Mouse (Mus musculus): ENCODE results near the gene Crabp1. TPM values are rescaled to one million over a fixed set of nuclear protein-coding genes. Genes with fewer than 3 reads are reported as not detected.

Crabp1 gene
- polyA plus RNA-seq, 1 experiment from 2014 or later: 1,341 TPM

- H3K27ac ChIP-seq (replicated peaks): peak overlapping the region; percentile 54
These were observed 18.7 kb upstream of the Crabp1 start for GRCm38 (mm10) chr9:54745740-54746370.

GRCm38 (mm10) chr9:54750215-54750981 is 14.2 kb upstream of the Crabp1 start:
- Histone ChIP-seq H3K9me3 (no peaks in the 10 kb centered on the region), H3K27me3 (replicated peaks; ENCODE audit: low read depth, poor library complexity, severe bottlenecking) (peaks cover 23% of the 10 kb centered on the region), H3K36me3 (replicated peaks) (no peaks in the 10 kb centered on the region), H3K27ac (replicated peaks) (peak overlapping the region; percentile 60), H3K4me1 (peaks cover 50% of the 10 kb centered on the region), H3K4me3 (no peak overlapping the region)
- WGBS: 87% methylated on average over 7 of the region's 7 CpGs
- DNase-seq (ENCODE audit: low spot score): no peak

More at GRCm38 (mm10) chr9:54745740-54746370, 18.7 kb upstream of the Crabp1 start:
- Histone ChIP-seq H3K9me3 (no peaks in the 10 kb centered on the region), H3K4me3 (no peak overlapping the region), H3K4me1 (peaks cover 61% of the 10 kb centered on the region), H3K27me3 (replicated peaks; ENCODE audit: low read depth, poor library complexity, severe bottlenecking) (no peaks in the 10 kb centered on the region), H3K36me3 (replicated peaks) (no peaks in the 10 kb centered on the region)
- DNase-seq (ENCODE audit: low spot score): peak; percentile 42
- 53% methylated on average over 13 of the region's 13 CpGs for WGBS

GRCm38 (mm10) chr9:54751684-54752083 is 12.9 kb upstream of the Crabp1 start:
- peaks cover 23% of the 10 kb centered on the region for H3K27me3 ChIP-seq (replicated peaks; ENCODE audit: low read depth, poor library complexity, severe bottlenecking)
- 74% methylated on average over 2 of the region's 2 CpGs for WGBS
- peaks cover 37% of the 10 kb centered on the region for H3K4me1 ChIP-seq
- H3K27ac ChIP-seq (replicated peaks): peak overlapping the region; percentile 31; the same call in 1 of the 2 replicates
- no peak overlapping the region for H3K4me3 ChIP-seq
- no peaks in the 10 kb centered on the region for H3K36me3 ChIP-seq (replicated peaks)
- no peak for DNase-seq (ENCODE audit: low spot score)
- no peaks in the 10 kb centered on the region for H3K9me3 ChIP-seq

- Histone ChIP-seq H3K36me3 (replicated peaks) (no peaks in the 10 kb centered on the region), H3K4me1 (peaks cover 35% of the 10 kb centered on the region), H3K27ac (replicated peaks) (peak overlapping the region; percentile 31), H3K27me3 (replicated peaks; ENCODE audit: low read depth, poor library complexity, severe bottlenecking) (peaks cover 23% of the 10 kb centered on the region), H3K9me3 (no peaks in the 10 kb centered on the region), H3K4me3 (peak overlapping the region; percentile 16; the same call in 1 of the 2 replicates)
- 28% methylated on average over 21 of the region's 21 CpGs for WGBS
- peak; percentile 57 for DNase-seq (ENCODE audit: low spot score)
These were observed 12.2 kb upstream of the Crabp1 start for GRCm38 (mm10) chr9:54752201-54752943.

GRCm38 (mm10) chr9:54752944-54753295 is 11.6 kb upstream of the Crabp1 start:
- no peak for DNase-seq (ENCODE audit: low spot score)
- H3K36me3 ChIP-seq (replicated peaks): no peaks in the 10 kb centered on the region
- peaks cover 23% of the 10 kb centered on the region for H3K27me3 ChIP-seq (replicated peaks; ENCODE audit: low read depth, poor library complexity, severe bottlenecking)
- 48% methylated on average over 11 of the region's 11 CpGs for WGBS
- H3K4me1 ChIP-seq: peaks cover 35% of the 10 kb centered on the region
- H3K9me3 ChIP-seq: no peaks in the 10 kb centered on the region
- peak overlapping the region; percentile 16; the same call in 1 of the 2 replicates for H3K4me3 ChIP-seq
- peak overlapping the region; percentile 31 for H3K27ac ChIP-seq (replicated peaks)

- H3K4me3 ChIP-seq: no peak overlapping the region
- 6% methylated on average over 6 of the region's 6 CpGs for WGBS
- H3K27me3 ChIP-seq (replicated peaks; ENCODE audit: low read depth, poor library complexity, severe bottlenecking): peaks cover 36% of the 10 kb centered on the region
- no peaks in the 10 kb centered on the region for H3K9me3 ChIP-seq
- DNase-seq (ENCODE audit: low spot score): peak; percentile 58
- H3K27ac ChIP-seq (replicated peaks): peak overlapping the region; percentile 84
- H3K4me1 ChIP-seq: peaks cover 47% of the 10 kb centered on the region
- H3K36me3 ChIP-seq (replicated peaks): no peaks in the 10 kb centered on the region
These were observed 5.0 kb upstream of the Crabp1 start for GRCm38 (mm10) chr9:54759592-54759991.

- peaks cover 83% of the 10 kb centered on the region for H3K4me1 ChIP-seq
- H3K27ac ChIP-seq (replicated peaks): peak overlapping the region; percentile 87
- peaks cover 65% of the 10 kb centered on the region for H3K27me3 ChIP-seq (replicated peaks; ENCODE audit: low read depth, poor library complexity, severe bottlenecking)
- no peaks in the 10 kb centered on the region for H3K9me3 ChIP-seq
- peak overlapping the region; percentile 61 for H3K4me3 ChIP-seq
- 19% methylated on average over 12 of the region's 12 CpGs for WGBS
- H3K36me3 ChIP-seq (replicated peaks): peaks cover 14% of the 10 kb centered on the region
- peak; percentile 45 for DNase-seq (ENCODE audit: low spot score)
These were observed 457 bp upstream of the Crabp1 start for GRCm38 (mm10) chr9:54764091-54764490.

GRCm38 (mm10) chr9:54765336-54766085 is 963 bp downstream of the Crabp1 start:
- Histone ChIP-seq H3K9me3 (no peaks in the 10 kb centered on the region), H3K27me3 (replicated peaks; ENCODE audit: low read depth, poor library complexity, severe bottlenecking) (peaks cover 65% of the 10 kb centered on the region), H3K4me3 (peak overlapping the region; percentile 61), H3K4me1 (peaks cover 83% of the 10 kb centered on the region), H3K36me3 (replicated peaks) (peaks cover 26% of the 10 kb centered on the region), H3K27ac (replicated peaks) (peak overlapping the region; percentile 87)
- under 1% methylated on average over 41 of the region's 41 CpGs for WGBS
- DNase-seq (ENCODE audit: low spot score): peak; percentile 72

- H3K36me3 ChIP-seq (replicated peaks): peaks cover 73% of the 10 kb centered on the region
These were observed 5.7 kb downstream of the Crabp1 start for GRCm38 (mm10) chr9:54770140-54770780.

GRCm38 (mm10) chr9:54776451-54776982 is 12.0 kb downstream of the Crabp1 start:
- H3K9me3 ChIP-seq: no peaks in the 10 kb centered on the region
- no peaks in the 10 kb centered on the region for H3K27me3 ChIP-seq (replicated peaks; ENCODE audit: low read depth, poor library complexity, severe bottlenecking)
- no peak overlapping the region for H3K4me3 ChIP-seq
- H3K4me1 ChIP-seq: peaks cover 8% of the 10 kb centered on the region
- H3K36me3 ChIP-seq (replicated peaks): peaks cover 55% of the 10 kb centered on the region
- DNase-seq (ENCODE audit: low spot score): no peak
- no peak overlapping the region for H3K27ac ChIP-seq (replicated peaks)
- 93% methylated on average over 13 of the region's 13 CpGs for WGBS

More at GRCm38 (mm10) chr9:54770140-54770780, 5.7 kb downstream of the Crabp1 start:
- peaks cover 26% of the 10 kb centered on the region for H3K27me3 ChIP-seq (replicated peaks; ENCODE audit: low read depth, poor library complexity, severe bottlenecking)
- 64% methylated on average over 11 of the region's 11 CpGs for WGBS
- DNase-seq (ENCODE audit: low spot score): no peak
- H3K4me1 ChIP-seq: peaks cover 56% of the 10 kb centered on the region
- no peaks in the 10 kb centered on the region for H3K9me3 ChIP-seq
- peak overlapping the region; percentile 31; the same call in 1 of the 2 replicates for H3K4me3 ChIP-seq
- peak overlapping the region; percentile 65 for H3K27ac ChIP-seq (replicated peaks)

- H3K4me3 ChIP-seq: no peak overlapping the region
- no peak for DNase-seq (ENCODE audit: low spot score)
- no peaks in the 10 kb centered on the region for H3K27me3 ChIP-seq (replicated peaks; ENCODE audit: low read depth, poor library complexity, severe bottlenecking)
- H3K9me3 ChIP-seq: no peaks in the 10 kb centered on the region
- peaks cover 28% of the 10 kb centered on the region for H3K4me1 ChIP-seq
- 86% methylated on average over 8 of the region's 8 CpGs for WGBS
- H3K36me3 ChIP-seq (replicated peaks): peaks cover 28% of the 10 kb centered on the region
- H3K27ac ChIP-seq (replicated peaks): 0 out of 2 replicates have a peak overlapping the region, but pooled peaks have one; percentile 30
These were observed 14.7 kb downstream of the Crabp1 start for GRCm38 (mm10) chr9:54779280-54779679.

All from embryonic facial prominence, embryonic 10.5 days (tissue).